Mouse (Mus musculus): Measurements from ENCODE around the gene Gpd1. TPM values are rescaled to one million over a fixed set of nuclear protein-coding genes. Genes with fewer than 3 reads are reported as not detected.
"Not testable (repeated sequence)": the region's sequence is repeated elsewhere in the genome, so short reads cannot be mapped to it uniquely, and the experiment has no call there.

Gpd1 gene
- polyA plus RNA-seq, 1 experiment = 16.6 TPM

DNA sequence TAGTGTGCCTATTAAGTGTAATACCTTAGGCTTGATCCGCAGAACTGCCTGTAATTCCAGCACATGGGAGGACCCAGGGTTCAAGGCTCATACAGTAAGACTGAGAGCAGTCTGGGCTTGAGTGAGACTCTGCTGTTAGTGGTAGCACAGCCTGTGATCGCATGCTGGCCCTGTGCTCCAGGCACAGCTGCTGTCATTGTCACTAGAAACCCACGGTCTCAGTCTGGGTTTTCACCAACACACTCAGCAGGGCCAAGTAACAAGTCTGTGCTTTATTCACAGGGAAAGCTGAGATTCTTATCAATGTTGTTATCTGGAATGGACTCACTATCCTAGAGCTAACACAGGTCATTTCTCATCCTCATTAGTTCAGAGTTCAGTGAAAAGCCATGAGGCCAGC lies 36.9 kb downstream of the Gpd1 start:
- no peaks in the 10 kb centered on the region for H3K27me3 ChIP-seq (ENCODE audit: control insufficient read depth, insufficient read depth, low read length)
- no peak for TF ChIP-seq CTCF (IDR thresholded peaks at IDR 0.05; ENCODE audit: control insufficient read depth, insufficient read depth, insufficient replicate concordance, low read depth, low read length)
- no peak for TF ChIP-seq POLR2A (IDR thresholded peaks at IDR 0.05; ENCODE audit: control insufficient read depth, low read depth, low read length)
- no peaks in the 10 kb centered on the region for H3K36me3 ChIP-seq (ENCODE audit: control insufficient read depth, insufficient read depth, low read length)
- H3K27ac ChIP-seq (ENCODE audit: control insufficient read depth, insufficient read depth, low read depth, low read length) = no peak overlapping the region
- H3K4me3 ChIP-seq (ENCODE audit: control insufficient read depth, low read depth, low read length) = no peak overlapping the region
- H3K4me1 ChIP-seq (ENCODE audit: control insufficient read depth, insufficient read depth, low read length) = no peaks in the 10 kb centered on the region

DNA sequence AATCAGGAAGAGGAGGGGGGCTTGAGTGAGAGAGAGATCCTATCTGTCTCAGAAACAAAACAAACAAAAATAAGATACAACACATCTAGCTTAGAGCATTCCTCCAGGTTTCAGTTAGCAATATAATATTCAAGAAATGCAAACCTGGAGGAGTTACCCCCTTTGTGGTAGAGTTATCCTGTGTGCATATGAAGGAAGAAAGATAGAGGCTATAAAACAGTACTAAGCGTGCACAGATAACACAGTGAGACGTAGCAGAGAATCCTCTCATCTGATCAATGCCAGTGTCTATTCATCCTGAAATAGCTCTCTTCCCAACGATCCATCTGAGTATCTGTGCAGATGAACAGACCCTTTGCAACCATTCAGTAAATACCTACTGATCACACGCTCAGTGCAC lies 50.2 kb downstream of the Gpd1 start:
- TF ChIP-seq POLR2A (IDR thresholded peaks at IDR 0.05; ENCODE audit: control insufficient read depth, low read depth, low read length) (no peak), CTCF (IDR thresholded peaks at IDR 0.05; ENCODE audit: control insufficient read depth, insufficient read depth, insufficient replicate concordance, low read depth, low read length) (no peak)
- Histone ChIP-seq H3K27ac (ENCODE audit: control insufficient read depth, insufficient read depth, low read depth, low read length) (no peak overlapping the region), H3K4me1 (ENCODE audit: control insufficient read depth, insufficient read depth, low read length) (peaks cover 8% of the 10 kb centered on the region), H3K36me3 (ENCODE audit: control insufficient read depth, insufficient read depth, low read length) (no peaks in the 10 kb centered on the region), H3K27me3 (ENCODE audit: control insufficient read depth, insufficient read depth, low read length) (no peaks in the 10 kb centered on the region), H3K4me3 (ENCODE audit: control insufficient read depth, low read depth, low read length) (no peak overlapping the region)

DNA sequence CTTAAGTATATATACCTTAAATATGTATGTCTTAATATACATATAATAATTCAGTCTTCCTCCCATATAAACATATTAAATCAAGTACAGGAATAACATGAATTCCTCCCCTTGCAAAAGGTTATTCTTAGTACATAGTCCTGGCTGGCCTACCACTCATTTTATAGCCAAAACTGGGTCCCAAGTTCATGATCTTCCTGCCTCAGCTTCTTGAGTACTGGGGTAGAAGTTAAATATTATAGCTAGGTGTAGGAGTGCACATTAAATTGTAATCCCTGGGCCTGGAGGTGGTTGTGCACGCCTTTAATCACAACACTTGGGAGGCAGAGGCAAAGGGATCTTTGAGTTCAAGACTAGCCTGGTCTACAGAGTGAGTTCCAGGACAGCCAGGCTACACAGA lies 51.4 kb downstream of the Gpd1 start:
- TF ChIP-seq CTCF (IDR thresholded peaks at IDR 0.05; ENCODE audit: control insufficient read depth, insufficient read depth, insufficient replicate concordance, low read depth, low read length) (no peak), POLR2A (IDR thresholded peaks at IDR 0.05; ENCODE audit: control insufficient read depth, low read depth, low read length) (no peak)
- H3K4me1 ChIP-seq (ENCODE audit: control insufficient read depth, insufficient read depth, low read length) = peaks cover 9% of the 10 kb centered on the region

DNA sequence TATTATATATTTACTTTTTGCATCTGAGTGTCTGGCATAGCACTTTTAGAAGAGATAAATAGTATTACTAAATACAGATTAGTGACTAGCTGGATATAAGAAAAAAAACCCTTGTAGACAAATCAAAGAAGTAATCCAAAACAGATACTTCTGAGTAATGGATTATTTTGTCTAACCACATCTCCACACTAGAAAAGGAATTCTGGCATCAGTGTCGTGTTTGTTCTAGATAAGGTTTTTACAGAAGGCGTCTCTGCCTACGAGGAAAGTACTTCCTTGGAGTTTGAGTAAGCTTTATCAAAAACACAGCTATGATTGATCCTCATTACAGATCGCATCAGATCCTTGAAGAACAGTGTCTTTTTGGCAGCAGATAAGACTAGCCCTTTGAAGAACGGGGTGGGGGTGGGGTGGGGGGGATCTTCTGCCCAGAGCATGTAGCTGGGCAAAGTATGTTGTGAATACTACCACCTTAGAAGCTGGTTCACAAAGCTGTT lies 53.7 kb downstream of the Gpd1 start:
- no peaks in the 10 kb centered on the region for H3K36me3 ChIP-seq (ENCODE audit: control insufficient read depth, insufficient read depth, low read length)
- TF ChIP-seq POLR2A (IDR thresholded peaks at IDR 0.05; ENCODE audit: control insufficient read depth, low read depth, low read length) = no peak
- TF ChIP-seq CTCF (IDR thresholded peaks at IDR 0.05; ENCODE audit: control insufficient read depth, insufficient read depth, insufficient replicate concordance, low read depth, low read length) = no peak
- H3K27me3 ChIP-seq (ENCODE audit: control insufficient read depth, insufficient read depth, low read length) = no peaks in the 10 kb centered on the region
- H3K4me3 ChIP-seq (ENCODE audit: control insufficient read depth, low read depth, low read length) = peak overlapping the region; percentile 98
- H3K27ac ChIP-seq (ENCODE audit: control insufficient read depth, insufficient read depth, low read depth, low read length) = peak overlapping the region; percentile 91; the same call in 1 of the 2 replicates
- peaks cover 9% of the 10 kb centered on the region for H3K4me1 ChIP-seq (ENCODE audit: control insufficient read depth, insufficient read depth, low read length)

More for the DNA sequence above, 51.4 kb downstream of the Gpd1 start:
- H3K27me3 ChIP-seq (ENCODE audit: control insufficient read depth, insufficient read depth, low read length) = no peaks in the 10 kb centered on the region
- H3K36me3 ChIP-seq (ENCODE audit: control insufficient read depth, insufficient read depth, low read length) = no peaks in the 10 kb centered on the region
- H3K4me3 ChIP-seq (ENCODE audit: control insufficient read depth, low read depth, low read length) = no peak overlapping the region
- H3K27ac ChIP-seq (ENCODE audit: control insufficient read depth, insufficient read depth, low read depth, low read length) = no peak overlapping the region

DNA sequence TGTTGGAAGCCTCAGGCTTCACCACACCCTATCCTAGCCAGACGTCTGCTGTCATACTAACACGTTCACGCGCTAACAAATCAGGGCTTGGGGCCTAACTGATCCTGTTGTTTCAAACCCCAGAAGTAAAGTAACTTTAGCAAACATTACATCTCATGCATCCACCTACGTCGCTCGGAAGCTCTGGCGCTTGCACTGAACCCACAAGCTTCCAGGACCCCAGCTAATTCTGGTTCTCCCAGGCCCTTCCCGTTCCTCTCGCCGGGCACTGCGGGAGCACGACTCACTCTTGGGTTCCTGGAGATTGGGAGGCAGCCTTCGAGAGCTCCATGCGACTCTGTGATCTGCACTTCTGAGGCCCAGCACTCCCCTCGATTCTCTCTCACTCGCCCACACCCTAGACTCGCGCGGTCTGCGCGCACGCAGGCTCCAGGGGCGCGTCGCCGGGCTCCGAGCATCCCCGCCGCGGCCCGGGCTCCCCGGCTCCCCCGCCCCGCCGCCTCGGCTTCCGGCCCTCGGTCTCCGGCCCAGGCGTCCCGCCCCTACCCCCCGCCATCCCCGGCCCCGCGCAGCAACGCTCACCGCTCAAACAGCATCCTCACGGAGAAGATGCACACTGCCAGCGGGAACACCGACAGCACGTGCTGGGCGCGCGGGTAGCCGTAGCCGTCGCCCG lies 54.4 kb downstream of the Gpd1 start:
- Histone ChIP-seq H3K36me3 (ENCODE audit: control insufficient read depth, insufficient read depth, low read length) (no peaks in the 10 kb centered on the region), H3K4me1 (ENCODE audit: control insufficient read depth, insufficient read depth, low read length) (peaks cover 9% of the 10 kb centered on the region), H3K27ac (ENCODE audit: control insufficient read depth, insufficient read depth, low read depth, low read length) (peak overlapping the region; percentile 91), H3K4me3 (ENCODE audit: control insufficient read depth, low read depth, low read length) (peak overlapping the region; percentile 98), H3K27me3 (ENCODE audit: control insufficient read depth, insufficient read depth, low read length) (no peaks in the 10 kb centered on the region)
- TF ChIP-seq CTCF (IDR thresholded peaks at IDR 0.05; ENCODE audit: control insufficient read depth, insufficient read depth, insufficient replicate concordance, low read depth, low read length) (no peak), POLR2A (IDR thresholded peaks at IDR 0.05; ENCODE audit: control insufficient read depth, low read depth, low read length) (no peak)

DNA sequence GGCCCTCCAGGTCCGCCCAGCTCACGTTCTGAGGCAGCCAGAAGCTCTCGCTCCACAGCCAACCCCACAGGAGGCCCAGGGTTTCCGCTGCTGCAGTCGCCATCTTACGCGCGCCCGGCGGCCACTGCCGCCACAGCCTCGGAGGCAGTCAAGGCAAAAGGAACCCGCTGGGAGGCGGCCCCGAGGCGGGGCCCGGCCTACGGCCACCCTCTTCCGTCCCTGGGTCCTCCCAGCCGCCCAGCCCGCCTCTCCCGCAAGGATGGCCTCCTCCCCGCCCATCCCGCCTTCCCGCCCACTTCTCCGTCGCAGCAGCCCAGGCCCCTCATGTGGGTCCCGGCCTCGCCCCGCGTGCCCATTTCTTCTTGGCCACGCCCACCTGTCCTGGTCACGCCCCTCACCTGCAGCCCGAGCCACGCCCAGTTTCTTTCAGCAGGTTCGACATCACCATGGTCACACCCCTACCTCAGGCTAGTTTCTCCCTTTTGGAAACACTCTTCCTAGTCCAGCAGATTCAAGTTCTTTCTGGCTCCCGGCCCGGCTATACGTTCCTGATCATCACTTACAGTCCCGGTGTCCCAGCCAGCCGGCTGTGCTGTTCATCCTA lies 55.1 kb downstream of the Gpd1 start:
- no peaks in the 10 kb centered on the region for H3K36me3 ChIP-seq (ENCODE audit: control insufficient read depth, insufficient read depth, low read length)
- no peaks in the 10 kb centered on the region for H3K27me3 ChIP-seq (ENCODE audit: control insufficient read depth, insufficient read depth, low read length)
- peak overlapping the region; percentile 90 for H3K27ac ChIP-seq (ENCODE audit: control insufficient read depth, insufficient read depth, low read depth, low read length)
- peak overlapping the region; percentile 98 for H3K4me3 ChIP-seq (ENCODE audit: control insufficient read depth, low read depth, low read length)
- peaks cover 9% of the 10 kb centered on the region for H3K4me1 ChIP-seq (ENCODE audit: control insufficient read depth, insufficient read depth, low read length)
- TF ChIP-seq POLR2A (IDR thresholded peaks at IDR 0.05; ENCODE audit: control insufficient read depth, low read depth, low read length) (peak; percentile 80), CTCF (IDR thresholded peaks at IDR 0.05; ENCODE audit: control insufficient read depth, insufficient read depth, insufficient replicate concordance, low read depth, low read length) (no peak)

DNA sequence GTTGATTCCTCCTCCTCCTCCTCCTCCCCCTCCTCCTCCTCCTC lies 55.4 kb downstream of the Gpd1 start, which contains the start of gene Cers5:
Gene Cers5, minus strand, starts transcription at position 5 of the 44 bp plus-strand sequence.
- not testable (repeated sequence) for H3K27me3 ChIP-seq (ENCODE audit: control insufficient read depth, insufficient read depth, low read length); H3K4me1 ChIP-seq (ENCODE audit: control insufficient read depth, insufficient read depth, low read length); H3K36me3 ChIP-seq (ENCODE audit: control insufficient read depth, insufficient read depth, low read length)
- Histone ChIP-seq H3K4me3 (ENCODE audit: control insufficient read depth, low read depth, low read length) (peak within 1 kb of the TSS; percentile 98), H3K27ac (ENCODE audit: control insufficient read depth, insufficient read depth, low read depth, low read length) (peak within 1 kb of the TSS; percentile 91)

DNA sequence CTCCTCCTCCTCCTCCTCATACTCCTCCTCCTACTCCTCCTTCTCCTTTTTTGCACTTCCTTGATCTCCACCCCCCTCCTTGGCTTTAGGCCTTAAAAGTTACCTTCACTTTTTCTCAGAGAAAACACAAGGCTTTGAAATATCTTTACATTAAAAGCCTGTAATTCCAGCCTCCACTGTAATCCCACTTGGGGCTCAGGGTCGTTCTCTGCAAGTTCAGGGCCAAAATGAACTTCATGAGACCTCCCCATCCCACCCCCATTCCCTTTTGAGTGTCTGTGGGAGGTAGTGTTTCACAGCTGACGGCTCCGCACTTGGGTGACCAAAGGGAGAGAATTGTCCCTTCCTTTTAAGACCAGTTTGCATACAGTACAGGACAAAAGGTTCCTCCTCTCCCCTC lies 55.6 kb downstream of the Gpd1 start:
- TF ChIP-seq CTCF (IDR thresholded peaks at IDR 0.05; ENCODE audit: control insufficient read depth, insufficient read depth, insufficient replicate concordance, low read depth, low read length) (no peak), POLR2A (IDR thresholded peaks at IDR 0.05; ENCODE audit: control insufficient read depth, low read depth, low read length) (no peak)
- no peak overlapping the region for H3K27ac ChIP-seq (ENCODE audit: control insufficient read depth, insufficient read depth, low read depth, low read length)
- H3K27me3 ChIP-seq (ENCODE audit: control insufficient read depth, insufficient read depth, low read length) = no peaks in the 10 kb centered on the region
- H3K4me1 ChIP-seq (ENCODE audit: control insufficient read depth, insufficient read depth, low read length) = peaks cover 9% of the 10 kb centered on the region
- H3K4me3 ChIP-seq (ENCODE audit: control insufficient read depth, low read depth, low read length) = no peak overlapping the region
- no peaks in the 10 kb centered on the region for H3K36me3 ChIP-seq (ENCODE audit: control insufficient read depth, insufficient read depth, low read length)

Other genes with a start within 250 kb of the Gpd1 start
- 4.6 and 4.7 TPM in 2 replicates for gene Bcdin3d, start 242.8 kb upstream of the Gpd1 start, polyA plus RNA-seq (2012; rRNA removed)
- gene Faim2, start 189.3 kb upstream of the Gpd1 start, polyA plus RNA-seq (2012; rRNA removed) = 0.19 and 0.72 TPM in 2 replicates
- gene Aqp2, start 138.5 kb upstream of the Gpd1 start, polyA plus RNA-seq (2012; rRNA removed) = 13.8 and 16.9 TPM in 2 replicates
- 1.1 and 1.6 TPM in 2 replicates for gene Aqp5, start 126.7 kb upstream of the Gpd1 start, polyA plus RNA-seq (2012; rRNA removed)
- not detected in 2 replicates for gene Aqp6, start 116.1 kb upstream of the Gpd1 start, polyA plus RNA-seq (2012; rRNA removed)
- 41.2 and 45.7 TPM in 2 replicates for gene Racgap1, start 65.9 kb upstream of the Gpd1 start, polyA plus RNA-seq (2012; rRNA removed)
- gene Asic1, start 47.1 kb upstream of the Gpd1 start, polyA plus RNA-seq (2012; rRNA removed) = 0.07 and 0.16 TPM in 2 replicates
- gene Smarcd1, start 15.4 kb upstream of the Gpd1 start, polyA plus RNA-seq (2012; rRNA removed) = 26.3 and 30.9 TPM in 2 replicates
- gene Gm17349, start 12.0 kb upstream of the Gpd1 start, polyA plus RNA-seq (2012; rRNA removed) = not detected in 2 replicates
- gene Cox14, start 8.1 kb downstream of the Gpd1 start, polyA plus RNA-seq (2012; rRNA removed) = 50.5 and 51.6 TPM in 2 replicates
- 19.4 and 23.4 TPM in 2 replicates for gene Cers5, start 55.4 kb downstream of the Gpd1 start, polyA plus RNA-seq (2012; rRNA removed)
- gene Lima1, start 157.9 kb downstream of the Gpd1 start, polyA plus RNA-seq (2012; rRNA removed) = 3.8 and 4.1 TPM in 2 replicates
- gene Fam186a, start 249.5 kb downstream of the Gpd1 start, polyA plus RNA-seq (2012; rRNA removed) = 65.1 and 69.6 TPM in 2 replicates

All from testis, adult 2 months (tissue).